Mouse (Mus musculus): ENCODE measurements around the gene Ube2d3.

GRCm38 (mm10) chr3:135487803-135488202 is 49.9 kb downstream of the Ube2d3 start:
- TF ChIP-seq CTCF (IDR thresholded peaks at IDR 0.05; ENCODE audit: extremely low read depth, insufficient read depth, insufficient read length, insufficient replicate concordance) (no peak), POLR2A (IDR thresholded peaks at IDR 0.05; ENCODE audit: low read depth, low read length) (no peak)
